Mouse (Mus musculus): Measurements from ENCODE around the gene Sh3d21. TPM values are rescaled to one million over a fixed set of nuclear protein-coding genes. Genes with fewer than 3 reads are reported as not detected.
A peak's percentile ranks its signal among the peaks of the same experiment; 100 is the strongest.

Sh3d21 gene
- 7.2 and 8.4 TPM in 2 replicates for polyA plus RNA-seq (2016; fragmentation: Nextera tagmentation; extraction: Ambion mirVana)

DNA sequence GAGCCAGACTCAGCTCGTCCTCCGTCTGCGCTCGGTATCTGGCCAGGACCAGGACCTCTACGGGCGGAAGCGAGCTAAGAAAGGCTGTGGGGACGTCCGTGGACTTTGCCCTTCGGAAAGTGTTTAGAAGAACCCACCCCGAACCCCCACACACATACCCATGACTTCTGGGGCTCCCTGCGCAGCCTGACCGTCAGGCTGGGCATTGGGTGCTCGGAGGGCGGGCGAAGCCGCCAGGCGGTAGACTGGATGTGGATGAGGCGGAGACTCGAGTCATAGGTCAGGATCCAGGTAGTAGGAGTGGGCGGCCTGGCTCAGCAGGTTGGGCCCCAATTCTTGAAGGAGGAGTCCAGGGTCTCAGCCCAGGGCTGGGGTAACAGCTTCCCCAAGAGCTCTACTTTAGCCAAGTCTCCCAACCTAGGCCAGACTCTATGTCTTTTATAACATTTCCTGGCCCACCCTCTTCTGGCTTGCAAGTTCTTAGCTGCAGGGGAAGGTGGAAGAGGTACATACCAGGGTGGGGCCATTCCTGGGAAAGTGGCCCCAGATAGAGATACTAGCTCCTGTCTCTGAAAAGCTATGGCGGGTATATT is at the start of gene Sh3d21:
Gene Sh3d21, minus strand, starts transcription at position 425 of the 593 bp plus-strand sequence.
- Histone ChIP-seq H3K9me3 (no peaks in the 10 kb centered on the region), H3K4me1 (replicated peaks) (peaks cover 17% of the 10 kb centered on the region), H3K36me3 (peaks cover 31% of the 10 kb centered on the region), H3K9ac (replicated peaks) (peak within 1 kb of the TSS; percentile 88), H3K27ac (peak within 1 kb of the TSS; percentile 83), H3K27me3 (no peaks in the 10 kb centered on the region), H3K4me3 (replicated peaks) (peak within 1 kb of the TSS; percentile 61), H3K4me2 (peak within 1 kb of the TSS; percentile 99)
- ATAC-seq (ENCODE audit: insufficient number of reproducible peaks, insufficient read depth, low FRiP score, low TSS enrichment, low read depth): peak; percentile 22; the same call in 1 of the 2 replicates
- WGBS: 6% methylated on average over 22 of the region's 22 CpGs

- no peaks in the 10 kb centered on the region for H3K36me3 ChIP-seq
- H3K27me3 ChIP-seq: no peaks in the 10 kb centered on the region
- no peak for ATAC-seq (ENCODE audit: insufficient number of reproducible peaks, insufficient read depth, low FRiP score, low TSS enrichment, low read depth)
- H3K9me3 ChIP-seq: no peaks in the 10 kb centered on the region
- H3K9ac ChIP-seq (replicated peaks): no peak overlapping the region
- no peak overlapping the region for H3K27ac ChIP-seq
- H3K4me1 ChIP-seq (replicated peaks): peaks cover 16% of the 10 kb centered on the region
- H3K4me2 ChIP-seq: no peak overlapping the region
- 56% methylated on average over 6 of the region's 6 CpGs for WGBS
- H3K4me3 ChIP-seq (replicated peaks): no peak overlapping the region
Observed at GRCm38 (mm10) chr4:126207081-126207480, 43.8 kb upstream of the Sh3d21 start.

GRCm38 (mm10) chr4:126205386-126205785 is 42.1 kb upstream of the Sh3d21 start:
- H3K4me1 ChIP-seq (replicated peaks): peaks cover 23% of the 10 kb centered on the region
- no peaks in the 10 kb centered on the region for H3K9me3 ChIP-seq
- no peak overlapping the region for H3K9ac ChIP-seq (replicated peaks)
- H3K36me3 ChIP-seq: no peaks in the 10 kb centered on the region
- no peak for ATAC-seq (ENCODE audit: insufficient number of reproducible peaks, insufficient read depth, low FRiP score, low TSS enrichment, low read depth)
- H3K27ac ChIP-seq: no peak overlapping the region
- 71% methylated on average over 1 of the region's 1 CpGs for WGBS
- H3K27me3 ChIP-seq: no peaks in the 10 kb centered on the region
- no peak overlapping the region for H3K4me3 ChIP-seq (replicated peaks)
- H3K4me2 ChIP-seq: no peak overlapping the region

DNA sequence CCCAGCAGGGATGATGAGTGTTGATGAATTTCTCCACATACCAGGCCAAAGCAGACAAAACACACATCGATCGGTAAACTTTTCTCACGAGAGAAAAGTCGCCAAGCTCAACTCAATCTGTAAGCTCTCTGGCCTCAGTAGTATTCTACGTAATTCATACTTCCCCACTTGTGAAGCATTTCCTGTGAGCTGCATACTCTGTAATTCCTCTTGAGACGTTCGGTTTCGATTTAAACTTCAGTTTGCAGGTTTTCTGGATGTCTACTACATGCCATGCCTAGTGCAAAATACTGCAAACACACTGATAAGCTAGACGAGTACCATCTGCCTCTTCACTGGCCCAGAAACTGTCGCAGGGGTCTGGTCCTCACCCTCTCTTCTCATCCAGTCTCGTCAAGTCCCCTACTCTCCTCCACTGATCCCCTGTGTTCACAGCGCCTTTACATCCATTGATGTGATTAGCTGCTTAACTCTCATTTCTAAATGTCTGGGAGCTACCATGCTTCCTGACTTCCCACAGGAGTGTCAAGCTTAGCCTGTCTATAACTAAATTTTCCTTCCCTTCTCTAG is 41.5 kb upstream of the Sh3d21 start:
- no peaks in the 10 kb centered on the region for H3K27me3 ChIP-seq
- peaks cover 3% of the 10 kb centered on the region; the same call in 1 of the 2 replicates for H3K36me3 ChIP-seq
- no peaks in the 10 kb centered on the region for H3K9me3 ChIP-seq
- no peak overlapping the region for H3K4me3 ChIP-seq (replicated peaks)
- 88% methylated on average over 12 of the region's 12 CpGs for WGBS
- 0 out of 2 replicates have a peak overlapping the region, but pooled peaks have one; percentile 57 for H3K4me2 ChIP-seq
- H3K4me1 ChIP-seq (replicated peaks): peaks cover 30% of the 10 kb centered on the region
- no peak overlapping the region for H3K9ac ChIP-seq (replicated peaks)
- H3K27ac ChIP-seq: 0 out of 2 replicates have a peak overlapping the region, but pooled peaks have one; percentile 94
- no peak for ATAC-seq (ENCODE audit: insufficient number of reproducible peaks, insufficient read depth, low FRiP score, low TSS enrichment, low read depth)

- H3K4me3 ChIP-seq (replicated peaks): no peak overlapping the region
- ATAC-seq (ENCODE audit: insufficient number of reproducible peaks, insufficient read depth, low FRiP score, low TSS enrichment, low read depth): no peak
Observed at GRCm38 (mm10) chr4:126204016-126204415, 40.7 kb upstream of the Sh3d21 start.

DNA sequence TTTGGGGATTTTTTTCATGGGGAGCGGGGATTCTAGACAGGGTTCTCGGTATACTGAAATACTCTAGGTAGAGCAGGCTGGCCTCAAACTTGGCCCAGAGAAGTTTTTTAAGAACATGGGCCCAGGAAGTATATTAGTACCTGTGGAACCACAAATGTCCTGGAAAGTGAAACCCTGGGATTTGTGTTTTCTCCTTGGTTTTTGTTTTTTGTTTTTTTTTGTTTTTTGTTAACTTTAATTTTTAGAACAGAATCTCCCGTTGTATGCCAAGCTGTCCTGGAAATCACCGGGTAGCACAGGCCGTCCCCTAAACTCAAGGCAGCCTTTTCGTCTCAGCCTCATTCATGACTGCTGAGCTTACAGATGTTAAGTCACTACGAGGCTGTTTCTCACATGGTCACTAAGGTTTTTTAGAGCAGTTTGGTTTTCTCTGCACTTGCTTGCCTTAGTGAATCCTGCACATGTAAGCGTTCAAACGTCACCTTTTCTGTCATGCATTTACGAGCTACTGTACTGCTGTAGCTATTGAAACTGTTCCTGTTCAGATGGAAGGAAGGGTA is 40.1 kb upstream of the Sh3d21 start:
- Histone ChIP-seq H3K9me3 (no peaks in the 10 kb centered on the region), H3K27me3 (no peaks in the 10 kb centered on the region), H3K27ac (peak overlapping the region; percentile 94), H3K4me1 (replicated peaks) (peaks cover 41% of the 10 kb centered on the region), H3K4me3 (replicated peaks) (peak overlapping the region; percentile 72), H3K36me3 (peaks cover 7% of the 10 kb centered on the region; the same call in 1 of the 2 replicates), H3K9ac (replicated peaks) (peak overlapping the region; percentile 54), H3K4me2 (peak overlapping the region; percentile 57)
- ATAC-seq (ENCODE audit: insufficient number of reproducible peaks, insufficient read depth, low FRiP score, low TSS enrichment, low read depth): no peak
- 60% methylated on average over 10 of the region's 10 CpGs for WGBS

More at GRCm38 (mm10) chr4:126204016-126204415, 40.7 kb upstream of the Sh3d21 start:
- no peaks in the 10 kb centered on the region for H3K9me3 ChIP-seq
- H3K27me3 ChIP-seq: no peaks in the 10 kb centered on the region
- H3K4me1 ChIP-seq (replicated peaks): peaks cover 36% of the 10 kb centered on the region
- WGBS: 68% methylated on average over 8 of the region's 8 CpGs
- peak overlapping the region; percentile 94 for H3K27ac ChIP-seq
- no peak overlapping the region for H3K9ac ChIP-seq (replicated peaks)
- H3K4me2 ChIP-seq: peak overlapping the region; percentile 57
- peaks cover 7% of the 10 kb centered on the region; the same call in 1 of the 2 replicates for H3K36me3 ChIP-seq

DNA sequence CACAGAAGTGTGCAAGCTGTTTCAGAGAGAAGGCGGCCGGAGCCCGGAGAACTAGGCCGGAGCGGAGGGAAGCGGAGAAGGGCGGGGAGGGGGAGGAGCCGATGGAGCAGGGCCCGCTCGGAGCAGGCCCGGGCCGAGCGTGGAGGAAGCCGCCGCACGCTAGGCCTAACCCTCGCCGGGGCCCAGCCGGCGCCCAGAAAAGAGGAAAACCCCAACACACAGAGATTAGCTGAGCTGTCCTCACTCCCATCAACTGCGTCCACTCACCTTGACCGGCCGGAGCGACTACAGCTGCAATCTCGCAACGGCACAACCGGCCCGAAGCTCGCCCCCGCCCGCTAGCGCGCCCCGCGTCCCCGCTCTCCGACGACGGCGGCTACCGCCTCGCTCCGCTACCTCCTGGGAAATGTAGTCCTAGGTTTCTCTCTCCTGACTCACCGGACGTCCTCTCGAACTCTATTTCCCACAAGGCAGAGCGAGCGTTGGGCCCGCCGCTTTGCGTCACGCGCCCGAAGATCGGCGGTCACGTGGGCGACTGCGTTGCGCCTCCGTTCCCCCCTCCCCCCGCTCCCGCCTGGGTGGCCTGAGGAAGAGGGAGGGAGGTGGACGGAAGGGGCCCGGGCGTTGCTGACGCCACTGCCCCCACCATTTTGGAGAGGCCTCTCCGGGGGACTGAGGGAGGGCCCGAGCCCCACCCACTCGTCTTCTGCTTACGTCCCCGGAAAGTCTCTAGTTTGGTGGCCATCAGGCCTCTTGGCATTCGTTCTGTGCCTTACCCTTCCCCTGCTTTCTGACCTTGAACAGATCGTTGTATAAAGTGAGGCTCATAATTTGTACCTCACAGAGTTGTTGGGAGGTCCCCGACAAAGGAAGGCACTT is 39.3 kb upstream of the Sh3d21 start, which contains the start of gene Thrap3:
Gene Thrap3, minus strand, starts transcription at position 458 of the 879 bp plus-strand sequence.
- peak within 1 kb of the TSS; percentile 72 for H3K4me3 ChIP-seq (replicated peaks)
- ATAC-seq (ENCODE audit: insufficient number of reproducible peaks, insufficient read depth, low FRiP score, low TSS enrichment, low read depth): peak; percentile 98
- peak within 1 kb of the TSS; percentile 97 for H3K27ac ChIP-seq
- peak within 1 kb of the TSS; percentile 93 for H3K9ac ChIP-seq (replicated peaks)
- H3K36me3 ChIP-seq: peaks cover 11% of the 10 kb centered on the region; the same call in 1 of the 2 replicates
- peak within 1 kb of the TSS; percentile 71 for H3K4me2 ChIP-seq
- H3K4me1 ChIP-seq (replicated peaks): peaks cover 44% of the 10 kb centered on the region
- H3K27me3 ChIP-seq: no peaks in the 10 kb centered on the region
- no peaks in the 10 kb centered on the region for H3K9me3 ChIP-seq
- under 1% methylated on average over 74 of the region's 75 CpGs for WGBS

- no peak for ATAC-seq (ENCODE audit: insufficient number of reproducible peaks, insufficient read depth, low FRiP score, low TSS enrichment, low read depth)
- peaks cover 46% of the 10 kb centered on the region for H3K4me1 ChIP-seq (replicated peaks)
- peak overlapping the region; percentile 93 for H3K9ac ChIP-seq (replicated peaks)
- WGBS: under 1% methylated on average over 28 of the region's 28 CpGs
- H3K27ac ChIP-seq: peak overlapping the region; percentile 97
- H3K4me2 ChIP-seq: peak overlapping the region; percentile 71
- no peaks in the 10 kb centered on the region for H3K9me3 ChIP-seq
- H3K36me3 ChIP-seq: peaks cover 17% of the 10 kb centered on the region; the same call in 1 of the 2 replicates
- peak overlapping the region; percentile 72 for H3K4me3 ChIP-seq (replicated peaks)
- H3K27me3 ChIP-seq: no peaks in the 10 kb centered on the region
Observed at GRCm38 (mm10) chr4:126201514-126202302, 38.4 kb upstream of the Sh3d21 start.

DNA sequence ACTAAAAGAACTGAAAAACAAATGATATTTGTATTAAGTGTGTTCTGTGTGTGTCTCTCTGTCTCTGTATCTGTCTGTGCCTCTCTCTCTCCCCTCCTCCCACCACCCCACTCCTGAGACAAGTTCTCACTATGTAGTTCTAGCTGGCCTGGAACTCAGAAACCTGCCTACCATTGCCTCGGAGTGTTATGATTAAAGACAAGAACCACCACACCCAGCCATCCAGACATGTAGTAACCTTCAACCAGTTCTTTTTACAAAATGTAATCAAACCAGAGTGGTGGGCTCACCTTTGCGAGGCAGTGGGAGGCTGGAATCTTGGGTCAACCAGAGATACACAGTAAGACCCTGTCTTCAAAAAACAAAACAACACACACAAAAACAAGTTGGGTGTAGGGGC is 37.4 kb upstream of the Sh3d21 start:
- 66% methylated on average over 2 of the region's 2 CpGs for WGBS
- H3K9ac ChIP-seq (replicated peaks): peak overlapping the region; percentile 46
- peaks cover 46% of the 10 kb centered on the region for H3K4me1 ChIP-seq (replicated peaks)

DNA sequence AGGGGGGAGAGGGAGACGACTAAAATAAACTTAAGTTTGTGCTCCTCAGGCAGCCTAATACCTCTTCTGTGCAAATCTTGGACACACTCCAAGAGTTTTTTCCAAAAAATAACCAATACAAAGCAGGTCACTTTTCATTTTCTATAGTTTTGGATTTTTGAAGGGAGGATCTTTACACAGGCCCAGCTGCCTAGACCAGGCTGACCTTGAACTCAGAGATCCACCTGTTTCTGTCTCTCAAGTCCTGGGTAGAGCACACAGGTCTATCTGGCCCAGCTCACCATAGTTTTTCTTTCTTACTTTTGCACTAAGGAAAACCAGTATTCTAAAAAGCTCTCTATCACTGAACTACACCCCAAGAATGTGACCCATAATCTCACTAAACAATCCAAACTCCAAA is 36.7 kb upstream of the Sh3d21 start:
- Histone ChIP-seq H3K9ac (replicated peaks) (peak overlapping the region; percentile 46; the same call in 1 of the 2 replicates), H3K9me3 (no peaks in the 10 kb centered on the region), H3K4me1 (replicated peaks) (peaks cover 46% of the 10 kb centered on the region), H3K4me2 (peak overlapping the region; percentile 71), H3K36me3 (peaks cover 23% of the 10 kb centered on the region), H3K27ac (no peak overlapping the region), H3K27me3 (no peaks in the 10 kb centered on the region), H3K4me3 (replicated peaks) (peak overlapping the region; percentile 72)
- no peak for ATAC-seq (ENCODE audit: insufficient number of reproducible peaks, insufficient read depth, low FRiP score, low TSS enrichment, low read depth)
- WGBS: 71% methylated on average over 1 of the region's 1 CpGs

More for the DNA sequence above, 37.4 kb upstream of the Sh3d21 start:
- Histone ChIP-seq H3K4me3 (replicated peaks) (peak overlapping the region; percentile 72), H3K27me3 (no peaks in the 10 kb centered on the region), H3K27ac (0 out of 2 replicates have a peak overlapping the region, but pooled peaks have one; percentile 29), H3K36me3 (peaks cover 22% of the 10 kb centered on the region; the same call in 1 of the 2 replicates), H3K4me2 (peak overlapping the region; percentile 71), H3K9me3 (no peaks in the 10 kb centered on the region)
- no peak for ATAC-seq (ENCODE audit: insufficient number of reproducible peaks, insufficient read depth, low FRiP score, low TSS enrichment, low read depth)

Measured in limb, embryonic 12.5 days (tissue).